Mouse (Mus musculus) small intestine, adult 2 months (tissue): ENCODE measurements around the gene Crtam.

Experiments
- CTCF ChIP-seq: fragments of 200-500 bp; IDR thresholded peaks from 2 replicates; pipeline ENCODE4 v1.5.1; 2012; ENCODE audit warnings: low read depth, mild to moderate bottlenecking, control low read depth, inconsistent platforms, low read length, moderate library complexity, mixed read lengths; ENCODE audit not compliant: insufficient replicate concordance, insufficient read length; ENCODE audit errors: extremely low read depth
- POLR2A ChIP-seq: fragments of 200-500 bp; IDR thresholded peaks from 2 replicates; pipeline ENCODE4 v1.6.1; 2012; ENCODE audit warnings: low read depth, mild to moderate bottlenecking, control low read depth, inconsistent platforms, low read length, moderate library complexity

GRCm38 (mm10) chr9:40947131-40947530 is 57.3 kb downstream of the Crtam start:
- TF ChIP-seq POLR2A (no peak), CTCF (no peak)
